7 mouse cellular contexts compared by ENCODE assay signal in the genomic region with DNA sequence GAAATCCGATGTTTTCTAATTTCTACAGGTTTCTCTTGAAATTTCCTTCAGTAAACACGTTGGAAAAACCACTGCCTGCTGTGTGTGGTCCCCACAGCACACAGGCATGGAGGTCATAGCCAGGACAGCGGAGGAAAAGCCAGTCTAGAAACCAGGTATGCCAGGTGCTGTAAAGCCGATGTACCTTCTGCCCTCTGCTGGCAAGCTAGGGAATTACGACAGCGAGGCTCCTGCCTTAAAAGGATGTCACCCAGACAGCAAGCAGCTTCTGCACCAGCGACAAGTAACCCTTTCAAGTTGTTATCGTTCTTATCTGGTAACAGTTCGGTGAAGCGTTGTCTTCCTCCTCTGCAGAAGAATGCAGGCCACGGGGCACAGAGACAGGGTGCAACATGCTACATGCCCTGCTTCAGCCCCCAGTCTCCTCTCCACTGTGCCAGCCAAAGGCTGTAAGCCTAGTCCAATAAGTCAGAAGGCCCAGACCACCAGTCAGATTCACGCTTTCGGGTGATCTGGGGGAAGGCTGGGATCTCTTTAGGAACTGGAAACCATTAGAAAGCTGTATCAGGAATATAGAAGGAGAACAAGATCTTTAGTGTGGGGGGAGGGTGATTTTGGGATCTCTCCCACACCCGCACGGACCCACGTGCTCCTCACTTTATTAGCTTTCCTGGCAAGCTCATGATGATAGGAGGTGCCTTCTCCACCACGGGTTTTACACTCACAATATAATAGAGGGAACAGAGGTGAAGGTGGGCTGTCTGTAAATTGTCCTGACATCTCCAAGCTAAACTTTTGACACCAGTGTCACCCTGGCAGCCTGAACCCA.
DNase-seq lines count a peak whose midpoint lies in the region; ATAC-seq and TF ChIP-seq lines count a peak whose summit lies in the region.

No protein-coding gene starts in this region.

- no peak overlapping the region for H3K9ac ChIP-seq in forebrain, postnatal 0 days

- no peak overlapping the region for H3K27ac ChIP-seq in forebrain, postnatal 0 days (ENCODE audit: low read depth, low read length)

- TF ChIP-seq CTCF in forebrain, postnatal 0 days (IDR thresholded peaks at IDR 0.05; ENCODE audit: low read depth), result peak; percentile 93

- H3K4me3 ChIP-seq in forebrain, postnatal 0 days (ENCODE audit: low read depth, low read length), result no peak overlapping the region
- H3K4me3 ChIP-seq in megakaryocyte, embryonic 14.5 days (replicated peaks), result peak overlapping the region; percentile 77

- H3K27me3 ChIP-seq in forebrain, postnatal 0 days (ENCODE audit: insufficient read depth, low read length), result peaks cover 20% of the 10 kb centered on the region
- H3K27me3 ChIP-seq in megakaryocyte, embryonic 14.5 days (replicated peaks), result peaks cover 41% of the 10 kb centered on the region

- no peak overlapping the region for H3K4me2 ChIP-seq in forebrain, postnatal 0 days (ENCODE audit: low read depth)

- 35% methylated on average over 17 of the region's 17 CpGs for whole genome bisulfite sequencing in forebrain, postnatal 0 days

- H3K4me1 ChIP-seq in forebrain, postnatal 0 days (ENCODE audit: insufficient read depth), result no peaks in the 10 kb centered on the region
- H3K4me1 ChIP-seq in megakaryocyte, embryonic 14.5 days, result peaks cover 15% of the 10 kb centered on the region

- H3K36me3 ChIP-seq in forebrain, postnatal 0 days (ENCODE audit: insufficient read depth), result no peaks in the 10 kb centered on the region
- H3K36me3 ChIP-seq in megakaryocyte, embryonic 14.5 days (replicated peaks; ENCODE audit: low read length), result no peaks in the 10 kb centered on the region

- no peak; the same call in 1 of the 2 replicates for ATAC-seq in forebrain, postnatal 0 days
- ATAC-seq in hematopoietic stem cell, adult 5-6 weeks (replicated peaks in 1 of 2; ENCODE audit: insufficient read depth in 1 of 2, low FRiP score in 2 of 2, low TSS enrichment in 1 of 2, low read depth in 1 of 2, poor library complexity in 2 of 2, severe bottlenecking in 2 of 2), result peak; percentile 67 to 78

- no peaks in the 10 kb centered on the region for H3K9me3 ChIP-seq in forebrain, postnatal 0 days (ENCODE audit: low read length)
- no peaks in the 10 kb centered on the region for H3K9me3 ChIP-seq in megakaryocyte, embryonic 14.5 days

- peak; percentile 73 for DNase-seq in NIH3T3 (ENCODE audit: low read depth)
- DNase-seq in brain, adult 2 months (ENCODE audit: low read depth, low spot score), result peak; percentile 81
- peak; percentile 85 for DNase-seq in forebrain, postnatal 0 days
- peak; percentile 74 to 83 for DNase-seq in left cerebral cortex, adult 18-20 months (ENCODE audit: low spot score in 2 of 2)
- DNase-seq in spleen, adult 18-20 months, result peak; percentile 13 to 56

Comparison
In these comparisons a context has a peak if more than half of its experiments do, and no peak if none do; other contexts are left out.
1. DNase-seq: peak in every context shown above with its lines; median percentile 85 in forebrain, postnatal 0 days; 81 in brain, adult 2 months; 78 in left cerebral cortex, adult 18-20 months; 73 in NIH3T3; 34 in spleen, adult 18-20 months.